Mouse (Mus musculus) hindbrain, embryonic 13.5 days (tissue): ENCODE measurements at regions not wholly inside any gene's neighbourhood (a gene's known extent, or its start where the extent isn't known, plus 50 kb on each side); places are given as distances from the start of the nearest gene placed in this dataset.

Source experiments
- ATAC-seq: fragments of 200-750 bp; cut with Nextera tagmentation; 2 replicates; pipeline ENCODE4 v1.8.0; 2017; ENCODE audit warnings: moderate TSS enrichment; ENCODE audit not compliant: low FRiP score
- H3K27ac ChIP-seq: fragments of 300-500 bp; sonication (generic); 2 replicates; pipeline ENCODE4 v1.5.1; 2015; ENCODE audit warnings: inconsistent platforms, mild to moderate bottlenecking, moderate library complexity
- H3K27me3 ChIP-seq: fragments of 300-500 bp; sonication (generic); 2 replicates; pipeline ENCODE4 v1.6.1; 2015; ENCODE audit warnings: mild to moderate bottlenecking, inconsistent platforms
- H3K36me3 ChIP-seq: fragments of 300-500 bp; sonication (generic); 2 replicates; pipeline ENCODE4 v1.6.1; 2015; ENCODE audit warnings: mild to moderate bottlenecking, inconsistent platforms
- H3K4me1 ChIP-seq: fragments of 300-500 bp; sonication (generic); replicated peaks from 2 replicates; pipeline ENCODE4 v1.6.1; 2015; ENCODE audit warnings: inconsistent platforms
- H3K4me2 ChIP-seq: fragments of 300-500 bp; sonication (generic); 2 replicates; pipeline ENCODE4 v1.6.1; 2015; ENCODE audit warnings: inconsistent platforms, mild to moderate bottlenecking, moderate library complexity
- H3K4me3 ChIP-seq: fragments of 300-500 bp; sonication (generic); 2 replicates; pipeline ENCODE4 v1.5.1; 2015; ENCODE audit warnings: mild to moderate bottlenecking, inconsistent platforms
- H3K9ac ChIP-seq: fragments of 300-500 bp; sonication (generic); 2 replicates; pipeline ENCODE4 v1.6.1; 2015; ENCODE audit warnings: mild to moderate bottlenecking, inconsistent platforms
- H3K9me3 ChIP-seq: fragments of 300-500 bp; sonication (generic); 2 replicates; pipeline ENCODE4 v1.6.1; 2016; ENCODE audit warnings: inconsistent platforms
- WGBS: fragments of 180-500 bp; shearing (Covaris S2); methylation state at CpG from one replicate; pipeline ENCODE4 v1.1.7; 2015; 5-methylcytosine and 5-hydroxymethylcytosine counted together

GRCm38 (mm10) chr8:6645287-6645957 is 1540.3 kb upstream of the Slc10a2 start:
- H3K27me3 ChIP-seq, result no peaks in the 10 kb centered on the region
- ATAC-seq, result no peak
- WGBS, result 85% methylated on average over 5 of the region's 5 CpGs
- H3K4me2 ChIP-seq, result no peak overlapping the region
- H3K27ac ChIP-seq, result no peak overlapping the region
- H3K4me3 ChIP-seq, result no peak overlapping the region
- no peak overlapping the region for H3K9ac ChIP-seq
- H3K9me3 ChIP-seq, result no peaks in the 10 kb centered on the region
- no peaks in the 10 kb centered on the region for H3K36me3 ChIP-seq
- H3K4me1 ChIP-seq, result no peaks in the 10 kb centered on the region

GRCm38 (mm10) chr8:6644396-6644795 is 1539.2 kb upstream of the Slc10a2 start:
- no peak for ATAC-seq
- Histone ChIP-seq H3K9me3 (no peaks in the 10 kb centered on the region), H3K4me3 (no peak overlapping the region), H3K27ac (no peak overlapping the region), H3K36me3 (no peaks in the 10 kb centered on the region), H3K4me1 (no peaks in the 10 kb centered on the region), H3K4me2 (no peak overlapping the region), H3K9ac (no peak overlapping the region), H3K27me3 (no peaks in the 10 kb centered on the region)
- 76% methylated on average over 2 of the region's 2 CpGs for WGBS

- Histone ChIP-seq H3K27me3 (no peaks in the 10 kb centered on the region), H3K4me3 (no peak overlapping the region), H3K9ac (no peak overlapping the region), H3K4me1 (no peaks in the 10 kb centered on the region), H3K9me3 (no peaks in the 10 kb centered on the region), H3K36me3 (no peaks in the 10 kb centered on the region), H3K27ac (no peak overlapping the region), H3K4me2 (no peak overlapping the region)
- WGBS, result 54% methylated on average over 8 of the region's 8 CpGs
- ATAC-seq, result no peak
Measured at GRCm38 (mm10) chr8:6627009-6627557, 1521.9 kb upstream of the Slc10a2 start.

- Histone ChIP-seq H3K36me3 (no peaks in the 10 kb centered on the region), H3K4me2 (no peak overlapping the region), H3K27ac (no peak overlapping the region), H3K9ac (no peak overlapping the region), H3K4me3 (no peak overlapping the region), H3K27me3 (no peaks in the 10 kb centered on the region), H3K4me1 (peaks cover 7% of the 10 kb centered on the region; the same call in 1 of the 2 replicates), H3K9me3 (no peaks in the 10 kb centered on the region)
- ATAC-seq, result no peak
- WGBS, result 60% methylated on average over 2 of the region's 2 CpGs
Measured at GRCm38 (mm10) chr8:6608891-6609290, 1503.7 kb upstream of the Slc10a2 start.

GRCm38 (mm10) chr8:6606854-6607535 is 1501.8 kb upstream of the Slc10a2 start:
- H3K27me3 ChIP-seq, result no peaks in the 10 kb centered on the region
- no peak overlapping the region for H3K4me3 ChIP-seq
- H3K4me1 ChIP-seq, result peaks cover 7% of the 10 kb centered on the region; the same call in 1 of the 2 replicates
- no peaks in the 10 kb centered on the region for H3K36me3 ChIP-seq
- H3K9ac ChIP-seq, result no peak overlapping the region
- H3K27ac ChIP-seq, result no peak overlapping the region; the same call in 1 of the 2 replicates
- H3K4me2 ChIP-seq, result no peak overlapping the region
- ATAC-seq, result peak; percentile 72; the same call in 1 of the 2 replicates
- WGBS, result 15% methylated on average over 9 of the region's 9 CpGs
- H3K9me3 ChIP-seq, result no peaks in the 10 kb centered on the region

GRCm38 (mm10) chr8:6604232-6604804 is 1499.2 kb upstream of the Slc10a2 start:
- Histone ChIP-seq H3K4me1 (peaks cover 7% of the 10 kb centered on the region; the same call in 1 of the 2 replicates), H3K4me3 (no peak overlapping the region), H3K27ac (no peak overlapping the region), H3K36me3 (no peaks in the 10 kb centered on the region), H3K4me2 (no peak overlapping the region), H3K9me3 (no peaks in the 10 kb centered on the region), H3K9ac (no peak overlapping the region), H3K27me3 (no peaks in the 10 kb centered on the region)
- ATAC-seq, result peak; percentile 75; the same call in 1 of the 2 replicates
- 70% methylated on average over 5 of the region's 5 CpGs for WGBS

- no peak overlapping the region for H3K4me2 ChIP-seq
- H3K27ac ChIP-seq, result no peak overlapping the region
- H3K27me3 ChIP-seq, result no peaks in the 10 kb centered on the region
- H3K9ac ChIP-seq, result no peak overlapping the region
- H3K9me3 ChIP-seq, result no peaks in the 10 kb centered on the region
- ATAC-seq, result no peak
- H3K36me3 ChIP-seq, result no peaks in the 10 kb centered on the region
- H3K4me1 ChIP-seq, result no peaks in the 10 kb centered on the region
- H3K4me3 ChIP-seq, result no peak overlapping the region
Measured at GRCm38 (mm10) chr8:6590146-6590545, 1485.0 kb upstream of the Slc10a2 start.

- Histone ChIP-seq H3K27ac (no peak overlapping the region), H3K9me3 (no peaks in the 10 kb centered on the region), H3K36me3 (no peaks in the 10 kb centered on the region), H3K9ac (no peak overlapping the region), H3K4me3 (no peak overlapping the region), H3K4me2 (no peak overlapping the region), H3K4me1 (no peaks in the 10 kb centered on the region), H3K27me3 (no peaks in the 10 kb centered on the region)
- ATAC-seq, result no peak
- WGBS, result 95% methylated on average over 6 of the region's 6 CpGs
Measured at GRCm38 (mm10) chr8:6583337-6584096, 1478.4 kb upstream of the Slc10a2 start.

- H3K9me3 ChIP-seq, result no peaks in the 10 kb centered on the region
- ATAC-seq, result no peak
- no peak overlapping the region for H3K4me3 ChIP-seq
- H3K4me2 ChIP-seq, result no peak overlapping the region
- no peaks in the 10 kb centered on the region for H3K4me1 ChIP-seq
- WGBS, result 85% methylated on average over 3 of the region's 3 CpGs
- no peaks in the 10 kb centered on the region for H3K36me3 ChIP-seq
- H3K27me3 ChIP-seq, result no peaks in the 10 kb centered on the region
- no peak overlapping the region for H3K27ac ChIP-seq
- H3K9ac ChIP-seq, result no peak overlapping the region
Measured at GRCm38 (mm10) chr8:6582732-6583131, 1477.6 kb upstream of the Slc10a2 start.

GRCm38 (mm10) chr8:6577868-6578634 is 1472.9 kb upstream of the Slc10a2 start:
- no peak overlapping the region for H3K27ac ChIP-seq
- no peak overlapping the region for H3K9ac ChIP-seq
- 85% methylated on average over 4 of the region's 4 CpGs for WGBS
- no peak for ATAC-seq
- no peak overlapping the region for H3K4me2 ChIP-seq
- no peaks in the 10 kb centered on the region for H3K9me3 ChIP-seq
- H3K4me3 ChIP-seq, result no peak overlapping the region
- no peaks in the 10 kb centered on the region for H3K36me3 ChIP-seq
- no peaks in the 10 kb centered on the region for H3K27me3 ChIP-seq
- no peaks in the 10 kb centered on the region for H3K4me1 ChIP-seq

GRCm38 (mm10) chr8:6575241-6575640 is 1470.1 kb upstream of the Slc10a2 start:
- no peak for ATAC-seq
- Histone ChIP-seq H3K4me1 (no peaks in the 10 kb centered on the region), H3K27ac (no peak overlapping the region), H3K36me3 (no peaks in the 10 kb centered on the region), H3K4me3 (no peak overlapping the region), H3K4me2 (no peak overlapping the region), H3K27me3 (no peaks in the 10 kb centered on the region), H3K9ac (no peak overlapping the region), H3K9me3 (no peaks in the 10 kb centered on the region)
- 60% methylated on average over 4 of the region's 4 CpGs for WGBS
